Mouse (Mus musculus) heart, embryonic 15.5 days (tissue): Measurements from ENCODE around the gene Afap1. TPM values are rescaled to one million over a fixed set of nuclear protein-coding genes. Genes with fewer than 3 reads are reported as not detected.

Experiments
- polyA plus RNA-seq: library from polyadenylated mRNA; unstranded; fragments of >200 nt; fragmentation: Nextera tagmentation; extraction: Ambion mirVana; gene quantifications from 2 replicates; pipeline ENCODE4 v1.2.1, GENCODE M21; 2015

Gene Afap1
- polyA plus RNA-seq, 1 experiment from 2014 or later, result 22.6 TPM

Other genes with a start within 250 kb of the Afap1 start
- 14.7 and 22.2 TPM in 2 replicates for gene Htra3, start 213.5 kb upstream of the Afap1 start, polyA plus RNA-seq
- gene Sh3tc1, start 153.3 kb upstream of the Afap1 start, polyA plus RNA-seq, result 8.6 and 10.9 TPM in 2 replicates
- 4.3 and 5.3 TPM in 2 replicates for gene Ablim2, start 135.4 kb upstream of the Afap1 start, polyA plus RNA-seq